Mouse (Mus musculus) CH12F3 (cell line): ENCODE results near the gene Cacna1f.

Source experiments
- in situ Hi-C: fragments of 300-500 bp; cut with MboI; formaldehyde crosslinking; loops from 2 replicates; pipeline ENCODE4 v1.14.3; 2020; ENCODE audit warnings: low sequenced_read_pairs

Cacna1f gene

DNA sequence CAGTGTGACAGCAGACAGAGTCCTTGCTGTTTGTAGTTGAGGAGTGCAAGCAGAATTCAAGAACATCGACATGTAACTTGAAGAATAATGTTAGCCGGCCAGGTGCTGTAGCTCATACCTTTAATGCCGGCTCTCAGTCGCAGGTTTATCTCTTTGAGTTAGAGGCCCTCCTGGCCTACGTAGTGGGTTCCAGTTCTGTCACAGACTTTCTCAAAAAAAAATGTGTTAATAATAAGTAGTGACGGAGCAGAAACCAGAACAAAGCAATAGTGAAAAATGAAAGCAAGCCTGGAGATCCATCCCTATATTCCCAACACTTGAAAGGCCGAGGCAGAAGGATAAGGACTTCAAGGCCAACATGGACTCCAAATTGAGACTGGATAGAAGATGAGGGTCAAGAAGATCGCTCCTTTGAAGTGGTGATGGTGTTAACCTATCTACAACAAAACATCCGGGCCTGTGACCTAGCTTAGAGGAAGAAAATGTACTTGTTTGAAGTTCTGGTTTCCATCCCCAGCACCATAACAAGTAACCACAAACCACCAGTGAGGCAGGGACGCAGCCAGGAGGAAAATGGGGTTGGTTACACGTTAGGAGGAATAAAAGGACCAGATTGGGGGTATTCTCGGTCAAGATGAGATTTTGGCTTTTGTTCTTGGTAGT is 11.1 kb downstream of the Cacna1f start:
- in situ Hi-C loops: no loop called here

DNA sequence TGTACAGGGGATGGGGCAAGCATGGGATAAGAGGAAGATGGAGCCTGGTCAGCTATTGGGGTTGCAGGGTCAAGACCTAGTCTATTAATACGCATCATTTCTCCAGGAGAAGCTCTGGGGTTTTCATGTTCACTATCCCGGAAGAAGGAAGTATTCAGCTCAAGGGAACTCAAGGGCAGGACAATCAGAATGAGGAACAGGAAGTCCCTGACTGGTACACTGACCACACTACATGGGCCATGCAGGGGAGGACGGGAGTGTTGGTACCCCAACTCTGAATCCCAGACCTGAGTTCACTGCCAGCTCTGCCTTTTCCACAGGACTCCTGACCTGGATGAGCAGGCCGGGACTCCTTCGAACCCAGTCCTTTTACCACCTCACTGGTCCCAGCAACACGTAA is 25.7 kb downstream of the Cacna1f start:
- in situ Hi-C loops: no loop called here

DNA sequence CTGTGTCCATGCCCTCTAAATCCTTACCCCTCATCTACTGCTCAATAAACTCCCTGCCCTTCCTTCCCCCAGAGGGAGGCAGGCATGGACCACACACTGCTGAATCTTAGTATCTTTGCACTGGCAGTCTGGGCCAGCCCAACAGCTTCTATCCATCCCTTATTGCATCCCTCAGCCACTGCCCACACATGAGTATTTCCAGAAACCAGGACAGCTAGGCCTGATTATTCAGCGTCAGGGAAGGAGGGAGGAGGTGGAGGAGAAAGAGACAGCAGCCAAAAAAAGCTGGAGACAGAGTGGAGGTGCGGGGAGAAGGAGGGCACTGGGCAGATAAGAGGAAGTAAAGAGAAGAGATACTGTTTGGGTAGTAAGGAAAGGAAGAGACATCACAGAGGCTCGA is 28.2 kb downstream of the Cacna1f start:
- in situ Hi-C loops: no loop called here

DNA sequence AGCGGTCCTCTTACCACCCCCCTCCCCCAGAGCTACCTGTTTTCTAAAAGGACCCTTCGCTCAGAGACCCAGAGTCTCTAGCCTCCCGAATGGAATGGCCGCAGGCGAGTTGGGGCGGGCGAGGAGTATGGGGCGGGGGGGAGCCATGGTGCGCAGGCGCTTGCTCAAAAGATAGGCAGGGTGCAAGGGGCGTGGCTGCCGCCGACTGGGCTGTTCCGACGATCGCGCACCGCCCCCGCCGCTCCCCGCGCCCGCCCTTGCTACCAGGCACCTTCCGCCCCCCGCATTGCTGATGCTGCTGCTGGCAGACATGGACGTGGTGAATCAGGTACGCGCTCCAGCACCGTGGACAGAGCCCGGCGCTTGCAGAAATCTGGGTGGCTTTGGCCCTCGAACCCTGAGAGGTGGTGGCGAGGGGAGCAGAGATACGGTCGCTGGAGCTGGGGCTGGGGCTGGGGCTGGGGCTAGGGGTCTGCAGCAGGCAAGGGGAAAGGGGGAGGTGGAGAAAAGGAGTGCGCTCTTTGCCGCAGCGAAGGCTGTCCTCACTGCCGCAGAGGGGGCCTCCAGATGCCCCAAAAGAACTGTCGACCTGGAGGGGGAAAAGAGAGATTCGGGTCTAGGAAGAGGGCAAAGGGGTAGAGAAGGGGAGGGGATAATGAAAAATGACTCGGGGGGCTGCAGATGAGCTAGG is 31.7 kb downstream of the Cacna1f start, which contains the start of gene Syp:
Syp (plus strand) TSS at position 71 of the 691 bp plus-strand sequence.
- in situ Hi-C loops: no loop called here

DNA sequence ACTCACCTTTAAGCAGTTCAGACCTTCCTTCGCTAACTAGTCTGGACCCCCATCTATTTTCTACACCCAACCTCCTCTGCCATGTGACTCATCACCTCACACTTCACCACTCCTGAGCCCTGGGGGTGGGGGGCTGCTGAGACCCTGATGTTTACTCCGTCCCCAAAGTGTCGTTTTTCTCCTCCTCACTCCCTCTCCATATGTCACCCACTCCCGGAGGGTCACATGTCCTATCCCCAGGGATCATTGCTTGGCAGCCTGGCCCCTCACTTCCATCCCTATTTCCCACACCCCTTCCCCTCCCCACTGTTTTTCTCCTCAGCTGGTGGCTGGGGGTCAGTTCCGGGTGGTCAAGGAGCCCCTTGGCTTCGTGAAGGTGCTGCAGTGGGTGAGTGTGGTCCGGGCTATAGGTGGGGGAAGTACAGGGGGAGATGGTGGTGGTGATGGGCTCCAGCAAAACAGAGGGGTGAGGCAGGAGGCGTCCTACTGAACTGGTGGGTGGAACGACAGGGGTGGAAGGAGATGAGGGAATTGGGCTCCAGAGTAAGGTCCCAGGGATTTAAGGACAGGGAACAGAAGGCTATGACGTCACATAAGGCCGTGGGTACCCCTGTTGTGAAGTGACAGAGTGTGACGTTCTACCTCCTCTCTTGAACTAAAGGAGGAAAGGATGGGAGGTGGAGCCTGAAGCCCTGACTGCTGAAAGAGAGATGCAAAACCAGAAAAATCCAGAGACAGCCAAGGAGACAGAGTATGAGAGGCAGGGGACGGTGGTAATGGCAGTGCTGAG is 32.8 kb downstream of the Cacna1f start:
- in situ Hi-C loops: no loop called here

DNA sequence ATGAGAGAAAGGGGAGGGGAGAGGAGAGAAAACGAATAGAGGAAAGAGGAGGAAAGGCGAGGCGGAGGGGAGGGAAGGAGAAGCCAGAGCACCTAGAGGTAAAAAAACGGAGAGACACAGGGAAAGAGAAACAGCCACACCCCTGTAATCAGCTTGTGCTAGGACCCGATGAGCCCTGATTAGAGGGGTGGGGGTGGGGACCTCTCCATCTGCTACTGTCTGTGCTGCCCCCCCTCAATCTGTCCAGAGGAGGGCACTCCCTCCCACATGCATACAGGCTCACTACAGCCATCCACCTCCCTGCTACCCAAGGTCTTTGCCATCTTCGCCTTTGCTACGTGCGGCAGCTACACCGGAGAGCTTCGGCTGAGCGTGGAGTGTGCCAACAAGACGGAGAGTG is 33.9 kb downstream of the Cacna1f start:
- in situ Hi-C loops: no loop called here

DNA sequence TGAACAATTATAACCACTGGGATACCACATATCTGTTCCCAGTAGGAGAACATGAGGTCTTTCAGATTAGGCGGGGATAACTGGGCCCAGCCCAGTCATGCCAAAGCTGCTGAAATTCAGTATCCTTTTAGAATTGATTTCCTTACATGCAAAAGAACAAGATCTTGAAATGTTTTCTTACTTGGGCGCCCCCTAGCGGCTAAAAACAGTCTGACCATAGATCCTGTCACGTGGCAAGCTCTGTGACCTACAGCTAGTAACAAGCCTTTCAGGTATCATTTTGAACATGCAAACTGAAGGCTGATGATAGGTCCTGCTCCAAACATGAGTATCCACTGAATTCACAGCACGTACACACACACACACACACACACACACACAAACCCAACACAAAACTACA is 38.5 kb downstream of the Cacna1f start:
- in situ Hi-C loops: no loop called here

DNA sequence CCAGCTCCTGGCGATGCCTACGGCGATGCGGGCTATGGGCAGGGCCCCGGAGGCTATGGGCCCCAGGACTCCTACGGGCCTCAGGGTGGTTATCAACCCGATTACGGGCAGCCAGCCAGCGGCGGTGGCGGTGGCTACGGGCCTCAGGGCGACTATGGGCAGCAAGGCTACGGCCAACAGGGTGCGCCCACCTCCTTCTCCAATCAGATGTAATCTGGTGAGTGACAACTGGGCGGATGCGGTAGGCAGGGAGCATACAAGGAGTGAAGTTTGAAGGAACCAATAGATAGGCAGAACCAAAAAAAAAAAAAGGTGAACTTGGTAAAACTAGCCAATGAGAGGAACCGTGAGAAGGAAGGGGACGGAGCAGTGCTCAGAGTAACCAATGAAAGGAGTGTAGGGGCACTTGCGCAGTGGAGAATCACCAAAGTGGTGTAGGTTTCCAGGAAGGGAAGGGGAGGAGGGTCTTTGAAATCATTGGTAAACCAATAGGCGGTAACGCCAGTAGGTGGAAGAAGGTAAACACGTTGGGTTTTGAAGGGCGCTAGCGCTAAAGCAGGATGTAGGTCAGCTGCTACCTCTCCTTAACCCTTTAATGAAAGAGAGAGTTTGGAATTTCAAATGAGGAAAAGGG is 41.9 kb downstream of the Cacna1f start:
- in situ Hi-C loops: no loop called here

DNA sequence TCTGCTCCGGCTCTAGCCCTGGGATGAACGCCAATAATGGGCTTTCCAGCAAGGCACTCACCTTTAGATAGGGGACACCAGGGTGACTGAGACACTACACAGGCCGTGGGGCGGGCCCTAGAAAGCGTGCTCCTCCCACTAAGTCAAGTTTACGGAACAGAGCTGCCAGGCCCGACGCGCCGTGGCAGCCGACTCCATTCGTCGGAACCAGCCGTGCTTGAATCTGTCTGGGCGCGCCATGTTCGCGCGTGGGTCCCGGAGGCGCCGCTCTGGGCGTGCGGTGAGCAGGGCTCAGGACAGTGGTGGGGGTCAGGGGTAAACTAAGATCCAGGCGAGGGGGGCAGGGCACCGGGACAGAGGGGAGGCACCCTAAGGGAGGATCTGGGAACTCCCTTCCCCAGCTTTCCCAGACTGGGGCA is 50.3 kb downstream of the Cacna1f start, which contains the start of gene Prickle3:
Prickle3 (plus strand) TSS at position 40 of the 419 bp plus-strand sequence.
- in situ Hi-C loops: no loop called here

DNA sequence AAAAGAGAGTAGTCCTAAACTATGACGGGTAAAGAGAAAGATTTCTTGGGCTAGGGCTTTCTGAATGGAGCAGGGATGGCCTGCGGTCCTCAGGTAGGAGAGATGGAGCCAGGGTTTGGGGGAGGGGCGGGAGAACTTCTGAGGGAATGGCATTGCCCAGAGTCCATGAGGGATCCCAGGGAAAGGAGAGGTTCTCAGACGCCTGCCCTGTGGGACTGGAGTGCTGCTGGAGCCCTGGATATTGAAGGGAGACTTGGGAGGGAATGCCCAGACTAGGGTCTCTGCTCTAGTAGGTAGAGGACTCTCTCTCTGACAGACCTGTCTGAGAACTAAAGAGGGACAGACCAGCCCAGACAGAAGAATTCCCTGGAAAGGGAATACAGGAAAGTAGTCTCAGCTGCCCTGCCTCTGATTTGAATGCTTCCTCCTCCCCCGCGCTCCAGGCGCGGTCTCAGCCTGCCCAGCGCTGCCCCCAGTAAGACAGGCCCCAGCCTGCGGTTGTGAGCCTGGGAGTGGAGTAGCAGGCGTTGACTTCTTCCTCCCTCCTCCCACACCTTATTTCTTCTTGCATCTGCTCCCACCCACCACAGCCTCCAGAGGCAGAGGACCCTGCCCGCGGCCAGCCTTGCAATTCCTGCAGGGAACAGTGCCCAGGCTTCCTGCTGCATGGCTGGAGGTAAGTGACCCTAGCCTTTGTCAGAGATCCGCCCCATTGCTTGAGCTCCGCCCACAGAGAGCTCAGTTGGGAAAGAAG is 51.3 kb downstream of the Cacna1f start:
- in situ Hi-C loops: no loop called here

DNA sequence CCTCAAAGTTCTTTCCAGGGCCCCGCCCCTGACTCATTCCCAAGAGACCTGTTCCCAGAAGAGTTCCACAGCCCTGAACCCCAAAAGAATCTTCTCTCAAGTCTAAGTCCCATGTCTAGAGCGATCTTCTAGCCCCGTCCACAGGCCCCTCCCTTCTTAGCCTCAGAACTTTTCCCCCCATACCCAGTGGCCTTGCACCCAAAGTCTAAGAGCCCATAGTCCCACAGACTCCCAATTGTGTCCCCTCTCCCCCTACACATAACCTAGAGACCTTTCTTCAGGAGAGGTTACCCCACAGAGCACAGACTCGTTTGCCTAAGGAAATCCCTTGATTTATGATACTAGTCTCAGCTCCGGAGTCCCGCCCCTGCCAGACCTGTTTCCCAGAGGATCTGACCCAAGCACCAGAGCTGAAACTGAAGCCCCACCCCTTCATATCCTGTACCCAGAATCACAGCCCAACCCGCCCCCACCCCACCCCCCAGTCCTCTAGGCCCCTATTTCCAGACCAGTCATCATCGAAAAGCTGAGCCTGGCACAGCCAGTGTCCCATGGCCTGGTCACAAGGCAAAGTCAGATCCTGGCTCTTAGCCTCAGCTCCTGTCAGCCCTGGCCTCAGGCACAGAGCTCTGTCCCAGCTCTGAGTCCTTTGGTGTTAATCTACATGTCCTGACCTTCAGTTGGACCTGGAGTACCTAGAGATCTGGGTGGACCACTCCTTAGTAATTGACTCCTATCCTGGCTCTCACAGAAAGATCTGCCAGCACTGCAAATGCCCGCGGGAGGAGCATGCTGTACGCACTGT is 52.1 kb downstream of the Cacna1f start:
- in situ Hi-C loops: no loop called here

DNA sequence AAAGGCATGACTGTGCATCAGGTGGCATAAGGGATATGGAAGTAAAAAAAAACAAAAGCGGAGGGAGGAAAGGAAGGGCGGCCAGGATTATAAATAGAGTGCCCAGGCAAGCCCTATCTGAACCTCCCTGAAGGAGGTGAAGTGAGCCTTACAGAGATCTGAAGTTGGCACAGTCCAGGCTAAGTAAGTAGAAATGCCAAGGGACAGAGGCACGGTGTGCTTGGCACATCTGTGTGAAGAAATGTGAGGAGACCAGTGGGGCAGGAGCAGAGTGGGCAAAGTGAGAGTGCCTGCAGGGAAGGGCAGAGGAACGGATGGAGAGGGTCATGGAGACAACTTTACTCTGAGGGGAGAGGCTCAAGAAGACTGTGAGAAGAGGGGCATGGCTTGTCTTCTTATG is 54.2 kb downstream of the Cacna1f start:
- in situ Hi-C loops: no loop called here

DNA sequence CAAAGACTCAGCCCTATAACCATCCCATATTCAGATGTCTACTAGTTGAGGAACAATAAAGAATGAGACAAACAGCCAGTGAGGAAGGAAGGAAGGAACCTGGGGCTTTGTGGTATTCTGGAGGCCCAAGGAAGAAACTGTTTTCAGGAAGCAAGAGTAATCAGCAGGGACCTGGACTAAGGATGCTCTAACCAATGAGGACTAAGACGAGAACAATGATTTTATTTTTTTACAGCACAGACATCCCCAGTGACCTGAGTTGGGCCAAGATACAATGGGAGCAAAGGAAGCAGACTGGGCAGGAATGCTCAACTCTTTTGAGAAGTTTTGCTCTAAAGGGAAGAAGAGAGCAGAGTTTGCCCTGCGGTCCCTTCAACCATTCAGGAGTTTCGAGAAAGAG is 56.1 kb downstream of the Cacna1f start:
- in situ Hi-C loops: no loop called here

DNA sequence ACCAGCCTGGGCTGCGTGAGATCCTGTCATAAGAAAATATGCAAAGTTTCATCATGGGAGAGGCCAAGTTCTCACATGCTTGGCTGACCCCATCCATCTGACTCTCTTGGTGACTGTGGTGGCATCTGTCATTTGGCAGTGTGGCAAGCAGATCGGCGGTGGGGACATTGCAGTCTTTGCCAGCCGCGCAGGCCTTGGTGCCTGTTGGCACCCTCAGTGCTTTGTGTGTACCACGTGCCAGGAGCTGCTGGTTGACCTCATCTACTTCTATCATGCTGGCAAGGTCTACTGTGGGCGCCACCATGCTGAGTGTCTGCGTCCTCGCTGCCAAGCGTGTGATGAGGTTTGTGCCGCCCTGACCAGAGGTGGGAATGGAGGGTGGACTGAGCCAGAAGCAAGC is 57.9 kb downstream of the Cacna1f start:
- in situ Hi-C loops: no loop called here

DNA sequence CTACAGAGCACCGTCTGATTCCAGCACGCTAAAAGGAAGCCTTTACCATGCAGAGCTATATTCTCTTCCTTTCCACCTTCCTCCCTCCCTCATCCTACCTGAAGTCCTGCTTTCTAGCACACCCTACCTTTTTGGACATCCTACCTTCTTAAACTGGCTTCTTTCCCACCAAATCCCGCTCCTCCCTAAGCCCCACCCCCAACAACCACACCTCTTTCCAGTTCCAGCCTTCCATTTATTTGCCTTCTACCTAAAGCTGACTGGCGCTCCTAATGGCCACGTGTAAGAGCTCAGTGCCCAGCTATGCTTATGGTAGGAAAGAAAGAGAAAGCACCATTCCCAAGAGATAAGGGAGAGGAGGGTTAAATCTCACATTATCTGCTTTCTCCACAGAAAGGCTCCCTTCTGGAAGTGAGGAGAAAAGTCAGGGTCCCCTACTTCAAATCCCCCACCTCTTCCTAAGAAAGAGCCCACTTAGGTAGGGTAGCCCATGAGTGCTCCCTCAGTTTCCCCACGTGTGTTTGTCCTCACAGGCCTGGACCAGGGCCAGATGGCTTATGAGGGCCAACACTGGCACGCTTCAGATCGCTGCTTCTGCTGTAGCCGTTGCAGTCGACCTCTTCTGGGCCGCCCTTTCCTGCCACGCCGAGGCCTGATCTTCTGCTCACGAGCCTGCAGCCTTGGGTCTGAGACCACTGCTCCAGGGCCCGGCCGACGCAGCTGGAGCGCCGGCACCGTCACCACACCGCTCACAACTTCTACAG is 59.0 kb downstream of the Cacna1f start:
- in situ Hi-C loops: no loop called here

DNA sequence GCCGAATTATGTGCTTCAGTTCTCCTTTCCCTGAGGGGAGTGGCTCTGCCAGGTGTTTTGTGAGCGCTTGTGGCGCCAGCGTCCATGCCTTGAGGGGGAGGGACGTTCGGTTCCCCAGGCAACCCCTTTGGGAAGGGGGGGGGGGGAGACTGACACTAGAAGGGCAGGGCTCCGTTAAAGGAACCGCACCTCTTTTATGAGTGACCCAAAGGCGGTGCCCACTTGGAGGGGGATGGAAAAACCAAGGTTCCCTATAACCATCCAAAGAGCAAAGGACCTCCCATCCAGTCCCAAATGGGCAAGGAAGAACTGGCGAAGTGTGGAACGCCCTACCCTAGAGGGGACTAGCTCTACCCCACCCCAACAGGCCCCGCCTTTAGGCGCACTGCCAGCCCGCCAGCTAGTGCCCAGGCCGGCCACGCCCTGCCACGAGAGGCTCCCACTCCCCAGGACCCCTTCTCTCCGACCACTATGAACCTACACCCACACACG is 63.6 kb downstream of the Cacna1f start:
- in situ Hi-C loops: no loop called here

DNA sequence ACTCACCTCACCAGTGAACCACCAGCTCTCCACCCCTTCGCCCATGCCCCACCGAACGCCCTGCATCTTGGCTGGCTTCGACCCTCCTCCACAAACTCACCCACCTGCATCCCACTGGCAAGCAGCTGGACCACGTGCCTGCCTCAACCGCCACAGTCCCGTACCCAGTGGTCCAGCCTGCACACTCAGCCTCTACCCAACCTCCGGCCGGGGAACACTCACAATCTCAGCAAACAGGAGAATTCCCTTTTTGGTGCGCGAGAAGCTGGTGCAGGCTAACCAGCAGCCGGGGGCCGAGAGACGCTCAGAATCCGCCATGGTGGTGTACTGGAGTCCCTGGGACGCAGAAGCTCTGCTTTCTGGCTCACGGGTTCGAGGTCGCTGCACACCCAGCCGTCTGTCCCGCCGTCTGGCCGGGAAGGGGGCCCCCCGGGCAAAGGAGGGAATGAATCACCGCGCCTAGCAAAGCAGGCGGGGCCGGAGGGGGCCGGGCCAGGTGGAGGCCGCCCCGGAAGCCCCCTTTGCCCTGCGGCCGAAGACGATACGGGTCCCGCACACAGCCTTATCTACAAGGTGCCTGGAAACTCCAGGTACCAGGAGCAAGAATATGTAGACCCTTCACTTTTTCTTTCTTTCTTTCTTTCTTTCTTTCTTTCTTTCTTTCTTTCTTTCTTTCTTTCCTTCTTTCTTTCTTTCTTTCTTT is 64.2 kb downstream of the Cacna1f start, which contains the start of gene Plp2:
Plp2 (minus strand) TSS at position 470 of the 703 bp plus-strand sequence.
- in situ Hi-C loops: no loop called here

DNA sequence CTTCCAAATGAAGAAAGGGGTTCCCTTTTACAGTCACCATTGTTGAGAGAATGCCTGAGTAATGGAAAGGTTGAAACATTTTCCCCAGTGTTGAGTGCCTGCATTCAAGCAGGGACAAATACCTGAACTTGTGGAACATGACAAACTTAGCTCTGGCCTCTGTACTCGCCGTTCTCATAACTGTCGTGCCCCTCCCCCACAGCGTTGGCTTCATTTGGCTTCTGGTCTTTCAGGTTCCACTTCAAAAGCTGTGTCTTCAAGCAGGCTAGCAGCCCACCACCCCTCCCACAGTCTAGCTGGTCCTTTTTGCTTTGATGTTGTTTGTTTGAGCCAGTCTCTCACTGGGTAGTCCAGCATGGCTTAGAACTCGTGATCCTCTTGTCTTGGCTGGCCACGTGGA is 65.9 kb downstream of the Cacna1f start:
- in situ Hi-C loops: no loop called here
